Mouse (Mus musculus) embryonic facial prominence, embryonic 10.5 days (tissue): ENCODE measurements around the gene Mier2. TPM values are rescaled to one million over a fixed set of nuclear protein-coding genes. Genes with fewer than 3 reads are reported as not detected.
A peak's percentile ranks its signal among the peaks of the same experiment; 100 is the strongest.

Experiments used
- DNase-seq: peaks from one replicate; pipeline ENCODE4 v3.0.0-alpha.2; 2017; ENCODE audit warnings: low spot score
- H3K27ac ChIP-seq: fragments of 300-500 bp; sonication (generic); replicated peaks from 2 replicates; pipeline ENCODE4 v1.5.1; 2016; ENCODE audit warnings: mild to moderate bottlenecking
- H3K27me3 ChIP-seq: fragments of 300-500 bp; sonication (generic); replicated peaks from 2 replicates; pipeline ENCODE4 v1.6.1; 2016; ENCODE audit warnings: low read depth, mild to moderate bottlenecking; ENCODE audit not compliant: poor library complexity, severe bottlenecking
- H3K36me3 ChIP-seq: fragments of 300-500 bp; sonication (generic); replicated peaks from 2 replicates; pipeline ENCODE4 v1.6.1; 2016; ENCODE audit warnings: mild to moderate bottlenecking, moderate library complexity
- H3K4me1 ChIP-seq: fragments of 300-500 bp; sonication (generic); 2 replicates; pipeline ENCODE4 v1.6.1; 2016
- H3K4me3 ChIP-seq: fragments of 300-500 bp; sonication (generic); 2 replicates; pipeline ENCODE4 v1.5.1; 2016; ENCODE audit warnings: mild to moderate bottlenecking, moderate library complexity
- H3K9me3 ChIP-seq: fragments of 300-500 bp; sonication (generic); 2 replicates; pipeline ENCODE4 v1.6.1; 2016; ENCODE audit warnings: mild to moderate bottlenecking
- WGBS: fragments of 180-500 bp; shearing (Covaris S2); methylation state at CpG from one replicate; pipeline ENCODE4 v1.1.7; 2016; 5-methylcytosine and 5-hydroxymethylcytosine counted together
- polyA plus RNA-seq: library from polyadenylated mRNA; unstranded; fragments of >200 nt; fragmentation: Nextera tagmentation; extraction: Ambion mirVana; gene quantifications from 2 replicates; pipeline ENCODE4 v1.2.1, GENCODE M21; 2016

Mier2 gene
- polyA plus RNA-seq, 1 experiment from 2014 or later, result 77.3 TPM

DNA sequence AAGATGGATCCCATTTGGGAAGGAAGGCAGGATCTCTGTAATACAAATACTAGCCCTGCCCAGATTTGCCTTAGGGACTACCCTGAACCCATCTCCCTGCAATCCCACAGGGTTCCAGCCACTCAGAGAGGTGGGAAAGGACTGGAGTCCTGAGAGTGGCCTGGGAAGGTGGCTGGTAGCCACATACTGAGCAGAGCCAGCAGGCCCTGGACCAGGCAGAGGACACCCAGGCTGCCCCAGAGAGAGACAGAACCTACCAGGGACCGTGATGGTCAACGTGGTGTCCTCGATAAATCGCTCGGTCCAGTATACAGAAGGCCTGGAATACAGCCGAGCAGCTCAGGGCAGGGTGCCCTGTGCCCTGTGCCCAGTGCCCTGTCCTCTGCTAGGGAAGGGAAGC lies 30.1 kb upstream of the Mier2 start:
- Histone ChIP-seq H3K27me3 (0 out of 2 replicates have a peak, but pooled peaks cover 4% of the 10 kb centered on the region), H3K9me3 (no peaks in the 10 kb centered on the region), H3K27ac (no peak overlapping the region), H3K4me1 (no peaks in the 10 kb centered on the region), H3K36me3 (no peaks in the 10 kb centered on the region), H3K4me3 (no peak overlapping the region)
- DNase-seq, result no peak
- 91% methylated on average over 6 of the region's 6 CpGs for whole genome bisulfite sequencing

DNA sequence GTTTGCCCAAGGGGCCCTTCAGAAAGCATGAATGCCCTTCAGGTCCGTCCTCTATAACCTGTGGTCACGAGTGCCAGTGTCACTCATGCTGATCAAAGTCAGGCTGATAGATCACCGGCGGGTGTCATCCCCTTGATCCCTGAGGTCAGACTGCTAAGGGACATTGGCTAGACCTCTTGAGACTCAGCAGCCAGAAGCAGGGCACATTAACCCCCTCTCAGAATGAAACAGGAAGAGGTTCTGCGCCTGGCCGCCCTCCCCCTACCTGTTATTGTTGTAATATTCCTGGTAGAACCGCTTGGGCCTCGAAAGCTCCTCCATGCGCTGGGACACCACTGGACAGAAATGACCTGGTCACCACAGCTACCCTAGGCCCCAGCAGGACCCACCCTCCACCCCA lies 29.4 kb upstream of the Mier2 start:
- Histone ChIP-seq H3K27me3 (0 out of 2 replicates have a peak, but pooled peaks cover 9% of the 10 kb centered on the region), H3K4me1 (no peaks in the 10 kb centered on the region), H3K27ac (no peak overlapping the region), H3K36me3 (no peaks in the 10 kb centered on the region), H3K4me3 (no peak overlapping the region), H3K9me3 (no peaks in the 10 kb centered on the region)
- no peak for DNase-seq
- WGBS, result 78% methylated on average over 9 of the region's 9 CpGs

GRCm38 (mm10) chr10:79584021-79584420 lies 29.0 kb upstream of the Mier2 start:
- Histone ChIP-seq H3K27me3 (0 out of 2 replicates have a peak, but pooled peaks cover 9% of the 10 kb centered on the region), H3K9me3 (no peaks in the 10 kb centered on the region), H3K4me1 (peaks cover 2% of the 10 kb centered on the region; the same call in 1 of the 2 replicates), H3K27ac (no peak overlapping the region), H3K36me3 (no peaks in the 10 kb centered on the region), H3K4me3 (no peak overlapping the region)
- WGBS, result 61% methylated on average over 7 of the region's 7 CpGs
- no peak for DNase-seq

- peaks cover 12% of the 10 kb centered on the region for H3K4me1 ChIP-seq
- WGBS, result 88% methylated on average over 8 of the region's 8 CpGs
- no peak overlapping the region for H3K27ac ChIP-seq
- 0 out of 2 replicates have a peak, but pooled peaks cover 9% of the 10 kb centered on the region for H3K27me3 ChIP-seq
- no peaks in the 10 kb centered on the region for H3K36me3 ChIP-seq
- H3K9me3 ChIP-seq, result no peaks in the 10 kb centered on the region
- DNase-seq, result no peak
- H3K4me3 ChIP-seq, result no peak overlapping the region
Observed at GRCm38 (mm10) chr10:79581501-79581900, 26.5 kb upstream of the Mier2 start.

DNA sequence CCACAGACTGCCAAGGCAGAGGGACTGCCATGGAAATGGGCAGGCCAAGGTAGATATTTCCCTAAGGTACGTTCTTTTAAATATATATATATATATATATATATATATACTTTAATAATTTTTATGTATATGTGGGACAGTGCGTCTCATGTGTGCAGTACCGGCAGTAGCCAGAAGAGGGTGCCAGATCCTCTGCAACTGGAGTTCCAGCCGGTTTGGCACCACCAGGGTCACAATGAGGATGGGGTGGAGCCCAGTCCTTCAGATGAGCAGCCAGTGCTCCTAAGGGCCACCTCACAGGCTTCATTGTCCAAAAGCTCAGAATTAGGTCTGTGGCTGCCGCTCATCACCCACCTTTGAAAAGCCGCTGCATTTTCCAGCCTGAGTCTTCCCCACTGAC lies 25.8 kb upstream of the Mier2 start:
- peak; percentile 70 for DNase-seq

DNA sequence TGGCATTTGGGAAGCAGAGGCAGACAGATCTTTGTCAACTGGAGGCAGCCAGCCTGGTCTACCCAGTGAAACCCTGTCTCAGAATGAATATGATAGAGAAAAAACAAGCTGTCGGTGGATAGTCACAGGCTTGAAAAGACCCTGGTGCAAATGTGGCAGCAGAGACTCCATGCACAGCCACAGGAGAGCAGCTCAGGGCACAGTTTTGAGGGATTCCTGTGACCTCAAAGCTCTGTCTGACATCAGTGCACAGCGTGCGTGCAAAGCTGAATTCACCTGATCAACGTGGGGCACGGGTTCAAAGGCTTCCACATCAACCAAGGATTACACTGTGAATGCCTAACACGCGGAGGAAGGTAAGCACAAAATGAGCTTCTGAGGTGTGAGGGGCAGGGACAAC lies 25.4 kb upstream of the Mier2 start:
- Histone ChIP-seq H3K9me3 (no peaks in the 10 kb centered on the region), H3K27ac (no peak overlapping the region), H3K27me3 (0 out of 2 replicates have a peak, but pooled peaks cover 9% of the 10 kb centered on the region), H3K36me3 (no peaks in the 10 kb centered on the region), H3K4me1 (peaks cover 12% of the 10 kb centered on the region), H3K4me3 (no peak overlapping the region)
- DNase-seq, result no peak
- 70% methylated on average over 7 of the region's 7 CpGs for WGBS

More for the DNA sequence above, 25.8 kb upstream of the Mier2 start:
- H3K27me3 ChIP-seq, result 0 out of 2 replicates have a peak, but pooled peaks cover 9% of the 10 kb centered on the region
- H3K36me3 ChIP-seq, result no peaks in the 10 kb centered on the region
- peaks cover 12% of the 10 kb centered on the region for H3K4me1 ChIP-seq
- WGBS, result 44% methylated on average over 6 of the region's 6 CpGs
- H3K4me3 ChIP-seq, result no peak overlapping the region
- H3K9me3 ChIP-seq, result no peaks in the 10 kb centered on the region
- no peak overlapping the region for H3K27ac ChIP-seq

DNA sequence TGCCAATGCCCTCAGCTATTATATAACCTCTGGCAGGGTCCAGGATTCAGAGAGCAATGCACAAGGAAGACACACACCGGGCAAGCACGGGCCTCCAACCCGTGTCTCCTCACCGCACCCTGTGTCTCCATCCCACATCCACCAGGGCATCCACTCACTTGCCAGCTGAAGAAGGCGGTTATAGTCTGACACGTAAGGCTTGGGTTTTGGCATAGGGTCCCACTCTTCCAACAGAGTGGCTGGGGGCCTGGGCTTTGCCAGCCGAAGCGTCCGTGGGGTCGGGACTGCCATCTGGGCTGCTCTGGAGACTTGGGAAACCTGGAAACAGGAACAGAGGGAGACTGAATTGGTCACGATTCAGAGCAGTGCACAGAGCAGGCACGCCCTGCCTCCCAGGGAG lies 24.8 kb upstream of the Mier2 start:
- 84% methylated on average over 12 of the region's 12 CpGs for WGBS
- DNase-seq, result no peak
- Histone ChIP-seq H3K4me1 (peaks cover 12% of the 10 kb centered on the region), H3K36me3 (no peaks in the 10 kb centered on the region), H3K27ac (no peak overlapping the region), H3K27me3 (0 out of 2 replicates have a peak, but pooled peaks cover 6% of the 10 kb centered on the region), H3K4me3 (no peak overlapping the region), H3K9me3 (no peaks in the 10 kb centered on the region)

DNA sequence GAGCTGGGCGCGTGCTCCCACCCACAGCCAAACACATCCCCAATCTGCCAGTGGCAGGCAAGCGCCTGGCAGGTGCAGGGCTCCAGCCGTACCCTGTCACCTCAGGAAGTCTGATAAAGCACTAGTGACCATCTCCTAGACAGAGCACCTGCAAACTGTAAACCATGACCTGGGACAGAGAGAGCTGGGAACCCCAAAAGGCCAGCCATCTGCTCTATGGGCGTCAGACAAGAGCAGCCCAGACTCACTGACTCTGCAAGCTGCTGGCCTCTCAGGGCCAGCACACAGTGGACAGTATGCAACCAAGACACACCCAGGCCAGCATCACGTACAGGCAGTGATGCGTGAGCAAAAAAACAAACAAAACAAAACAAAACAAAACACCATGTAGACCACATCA lies 23.9 kb upstream of the Mier2 start:
- Histone ChIP-seq H3K4me3 (no peak overlapping the region), H3K4me1 (peaks cover 12% of the 10 kb centered on the region)
- DNase-seq, result no peak

GRCm38 (mm10) chr10:79578276-79578675 lies 23.3 kb upstream of the Mier2 start:
- Histone ChIP-seq H3K27ac (no peak overlapping the region), H3K9me3 (no peaks in the 10 kb centered on the region), H3K27me3 (0 out of 2 replicates have a peak, but pooled peaks cover 6% of the 10 kb centered on the region), H3K4me1 (peaks cover 12% of the 10 kb centered on the region), H3K4me3 (no peak overlapping the region), H3K36me3 (no peaks in the 10 kb centered on the region)
- DNase-seq, result peak; percentile 25
- WGBS, result 53% methylated on average over 9 of the region's 9 CpGs

More for the DNA sequence above, 23.9 kb upstream of the Mier2 start:
- Histone ChIP-seq H3K9me3 (no peaks in the 10 kb centered on the region), H3K27ac (no peak overlapping the region), H3K36me3 (no peaks in the 10 kb centered on the region), H3K27me3 (0 out of 2 replicates have a peak, but pooled peaks cover 6% of the 10 kb centered on the region)
- WGBS, result 79% methylated on average over 7 of the region's 7 CpGs

GRCm38 (mm10) chr10:79577376-79577775 lies 22.4 kb upstream of the Mier2 start:
- Histone ChIP-seq H3K27me3 (0 out of 2 replicates have a peak, but pooled peaks cover 6% of the 10 kb centered on the region), H3K27ac (no peak overlapping the region), H3K4me1 (peaks cover 12% of the 10 kb centered on the region), H3K4me3 (no peak overlapping the region), H3K9me3 (no peaks in the 10 kb centered on the region), H3K36me3 (no peaks in the 10 kb centered on the region)
- DNase-seq, result no peak
- WGBS, result 73% methylated on average over 4 of the region's 4 CpGs

DNA sequence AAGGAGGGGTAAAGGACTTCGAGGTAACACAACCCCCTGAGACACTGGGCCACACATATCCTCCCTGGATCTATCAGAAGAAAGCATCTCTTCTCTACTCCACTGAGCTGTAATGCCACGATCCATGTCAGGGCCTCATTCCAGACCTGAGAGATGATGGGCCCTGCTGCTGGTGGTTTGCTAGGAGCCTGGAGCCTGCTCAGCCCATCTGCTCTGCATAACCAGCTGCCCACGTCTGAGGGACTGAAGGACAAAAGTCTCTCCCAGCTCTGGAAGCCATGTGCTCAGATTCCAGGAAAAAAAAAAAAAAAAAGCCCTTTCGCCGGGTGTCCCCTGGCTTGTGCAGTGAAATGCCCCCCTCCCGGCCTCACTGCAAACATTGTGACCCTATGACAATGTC lies 20.8 kb upstream of the Mier2 start:
- peaks cover 12% of the 10 kb centered on the region for H3K4me1 ChIP-seq
- H3K36me3 ChIP-seq, result no peaks in the 10 kb centered on the region
- 0 out of 2 replicates have a peak, but pooled peaks cover 6% of the 10 kb centered on the region for H3K27me3 ChIP-seq
- DNase-seq, result no peak
- 80% methylated on average over 6 of the region's 6 CpGs for WGBS
- no peaks in the 10 kb centered on the region for H3K9me3 ChIP-seq
- no peak overlapping the region for H3K4me3 ChIP-seq
- no peak overlapping the region for H3K27ac ChIP-seq

DNA sequence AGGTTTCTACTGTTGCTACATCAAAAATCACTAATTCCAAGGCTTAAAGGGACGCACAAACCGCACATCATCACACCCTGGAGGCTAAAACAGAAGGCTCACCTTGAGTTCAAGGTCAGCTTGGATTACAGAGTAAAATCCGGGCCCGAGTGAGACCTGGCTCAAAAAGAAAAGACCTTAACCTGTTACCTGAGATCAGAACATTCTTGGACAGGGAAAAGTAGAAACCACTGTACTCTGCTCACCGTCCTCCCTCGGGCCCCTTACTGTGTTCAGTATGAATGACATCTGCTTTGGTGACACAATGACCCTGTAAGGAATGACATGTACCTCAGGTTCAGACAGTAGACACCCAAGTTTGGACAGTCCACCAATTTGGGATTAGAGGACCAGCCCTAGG lies 19.8 kb upstream of the Mier2 start:
- H3K4me3 ChIP-seq, result no peak overlapping the region
- 0 out of 2 replicates have a peak, but pooled peaks cover 2% of the 10 kb centered on the region for H3K27me3 ChIP-seq
- 86% methylated on average over 6 of the region's 6 CpGs for WGBS
- no peak for DNase-seq
- H3K36me3 ChIP-seq, result no peaks in the 10 kb centered on the region
- H3K27ac ChIP-seq, result no peak overlapping the region
- peaks cover 12% of the 10 kb centered on the region for H3K4me1 ChIP-seq
- H3K9me3 ChIP-seq, result no peaks in the 10 kb centered on the region

GRCm38 (mm10) chr10:79574350-79574749 lies 19.4 kb upstream of the Mier2 start:
- DNase-seq, result no peak
- Histone ChIP-seq H3K27ac (no peak overlapping the region), H3K4me3 (no peak overlapping the region), H3K9me3 (no peaks in the 10 kb centered on the region), H3K36me3 (no peaks in the 10 kb centered on the region), H3K4me1 (peaks cover 12% of the 10 kb centered on the region), H3K27me3 (no peaks in the 10 kb centered on the region)
- WGBS, result 86% methylated on average over 8 of the region's 8 CpGs
